Mouse (Mus musculus): ENCODE data around the gene Dnah7c.
"Not testable (repeated sequence)": the region's sequence is repeated elsewhere in the genome, so short reads cannot be mapped to it uniquely, and the experiment has no call there.

Dnah7c gene

DNA sequence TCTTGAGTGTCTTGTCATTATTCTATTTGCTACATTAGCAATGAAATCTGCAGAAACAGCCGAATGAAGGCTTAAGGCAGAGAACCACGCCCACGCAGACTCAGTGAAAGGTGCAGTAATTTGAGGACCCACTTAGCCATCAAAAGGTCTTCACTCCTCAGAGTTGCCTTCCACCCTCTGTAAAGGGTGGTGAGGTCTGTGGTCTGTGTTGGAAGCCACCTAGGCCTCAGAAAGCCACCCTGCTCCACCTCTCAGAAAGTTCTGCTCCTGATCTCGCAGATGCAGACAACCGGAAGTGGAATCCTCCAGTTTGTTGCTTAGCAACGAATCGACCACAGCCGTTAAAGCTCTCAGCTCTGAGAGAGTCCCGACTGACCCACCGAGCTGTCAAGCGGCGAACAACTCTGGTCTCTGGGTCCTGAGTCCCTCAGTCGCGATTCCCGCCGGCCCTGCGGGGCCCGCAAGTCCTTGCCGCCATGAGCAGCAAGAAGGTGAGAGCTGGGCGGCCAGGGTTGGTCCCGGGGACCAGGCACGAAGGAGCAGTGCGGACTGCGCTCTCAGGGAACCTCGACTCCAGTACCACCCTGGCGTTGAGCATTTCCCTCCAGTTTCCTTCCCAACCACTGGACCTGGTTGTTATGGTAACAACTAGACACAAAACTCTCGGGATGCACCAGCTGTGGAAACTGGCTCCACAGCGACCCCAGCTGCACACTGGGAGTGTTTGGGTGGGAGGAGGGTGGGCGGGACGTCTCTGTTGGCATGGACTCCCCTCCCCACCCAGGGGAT, at the start of gene Dnah7c:
TSS of gene Dnah7c (plus strand) at position 456 of the 789 bp plus-strand sequence.
- DNase-seq: no peak

DNA sequence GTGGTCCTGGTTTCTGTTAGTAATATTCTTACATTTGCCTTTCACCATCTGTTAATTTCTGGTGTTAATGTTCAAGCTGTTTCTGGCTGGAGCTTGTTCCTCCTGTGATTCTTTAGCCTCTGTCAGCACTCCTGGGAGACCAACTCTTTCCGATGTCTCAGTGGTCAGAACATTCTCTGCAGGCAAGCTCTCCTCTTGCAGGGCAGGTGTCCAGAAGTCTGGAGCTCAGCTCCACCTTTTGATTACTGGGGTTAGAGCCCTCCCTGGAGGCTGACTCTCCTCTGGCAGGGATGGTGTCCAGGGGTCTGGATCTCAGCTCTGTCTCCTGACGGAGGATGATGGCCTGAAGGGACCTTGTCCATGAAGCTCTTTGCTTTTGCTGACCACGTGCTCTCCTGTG, 44.8 kb upstream of the Dnah7c start:
- DNase-seq: not testable (repeated sequence)

- DNase-seq: not testable (repeated sequence)
These were observed 30.6 kb upstream of the Dnah7c start for GRCm38 (mm10) chr1:46394681-46395297.

DNA sequence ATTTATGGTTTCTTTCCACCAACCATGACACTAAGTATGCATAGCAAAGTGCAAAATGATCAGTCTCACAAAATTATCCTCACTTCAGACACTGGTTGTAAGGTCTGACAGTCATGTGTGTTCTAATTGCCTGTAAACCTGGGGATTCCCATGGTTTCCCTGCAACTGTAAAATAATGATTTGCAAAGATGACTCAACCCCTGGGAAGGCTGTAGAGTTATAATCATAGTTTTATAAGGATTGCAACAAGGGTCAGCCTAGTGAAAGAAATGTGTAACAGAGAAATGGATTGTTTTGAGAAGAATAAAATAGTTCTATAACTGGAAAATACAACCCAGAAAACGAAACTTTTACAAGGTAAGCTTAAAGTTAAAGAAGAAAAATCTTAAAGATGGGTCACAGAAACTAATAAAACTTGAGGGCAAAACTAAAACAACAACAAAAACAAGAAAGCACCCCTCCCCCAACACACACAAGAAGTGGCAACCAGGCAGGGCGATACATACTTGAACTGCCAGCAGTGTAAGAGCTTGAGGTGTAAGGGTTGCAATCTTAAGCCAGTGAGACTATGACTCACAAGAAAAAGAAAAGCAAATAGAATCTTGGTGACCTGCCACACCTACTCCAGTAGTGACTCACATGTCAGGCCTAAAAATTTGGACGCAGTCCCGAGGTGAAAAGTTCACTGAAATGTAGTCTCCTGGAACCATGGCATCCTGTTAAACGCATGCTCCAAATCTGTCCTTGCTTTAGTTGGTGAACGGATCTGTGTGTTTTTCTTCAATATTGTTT, 16.9 kb upstream of the Dnah7c start:
- peak; percentile 86 for DNase-seq

DNA sequence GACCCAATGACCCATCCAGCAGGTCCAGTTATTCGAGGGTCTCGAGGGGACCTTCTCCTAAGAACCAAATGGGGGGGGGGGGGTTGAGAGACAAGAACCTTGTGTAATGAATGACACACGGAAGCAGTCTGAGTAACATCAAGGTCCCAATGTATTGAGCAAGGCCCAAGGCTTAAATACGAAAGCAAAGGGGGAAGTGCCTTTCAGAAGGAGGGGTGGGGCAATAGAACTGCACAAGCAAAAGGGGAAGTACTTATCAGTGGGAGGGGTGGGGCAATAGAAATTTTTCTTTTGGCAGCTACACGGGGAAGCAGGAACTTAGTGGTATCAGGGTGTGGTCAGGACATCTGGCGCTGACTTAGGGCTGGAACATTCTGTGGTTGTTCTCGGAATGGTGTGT, 10.6 kb upstream of the Dnah7c start:
- DNase-seq: not testable (repeated sequence)

GRCm38 (mm10) chr1:46416946-46417345, 8.4 kb upstream of the Dnah7c start:
- DNase-seq: peak; percentile 17

- not testable (repeated sequence) for DNase-seq
These were observed 6.4 kb upstream of the Dnah7c start for GRCm38 (mm10) chr1:46418966-46419365.

DNA sequence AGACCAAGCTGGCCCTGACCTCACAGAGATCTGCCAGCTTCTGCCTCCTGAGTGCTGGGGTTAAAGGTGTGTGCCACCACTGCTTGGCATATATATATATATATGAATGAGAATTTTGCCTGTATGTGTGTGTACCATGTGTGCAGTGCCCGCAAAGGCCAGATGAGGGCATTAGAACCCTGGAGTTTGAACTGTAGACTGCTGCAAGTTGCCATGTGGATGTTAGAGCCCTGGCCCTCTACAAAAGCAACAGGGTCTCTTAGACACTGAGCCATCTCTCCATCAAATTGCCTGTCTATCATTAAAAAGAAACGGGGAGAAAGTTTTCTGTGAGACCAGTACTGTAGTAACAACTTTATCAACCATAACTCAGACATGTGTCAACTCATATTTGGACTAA, 3.0 kb downstream of the Dnah7c start:
- DNase-seq: no peak

DNA sequence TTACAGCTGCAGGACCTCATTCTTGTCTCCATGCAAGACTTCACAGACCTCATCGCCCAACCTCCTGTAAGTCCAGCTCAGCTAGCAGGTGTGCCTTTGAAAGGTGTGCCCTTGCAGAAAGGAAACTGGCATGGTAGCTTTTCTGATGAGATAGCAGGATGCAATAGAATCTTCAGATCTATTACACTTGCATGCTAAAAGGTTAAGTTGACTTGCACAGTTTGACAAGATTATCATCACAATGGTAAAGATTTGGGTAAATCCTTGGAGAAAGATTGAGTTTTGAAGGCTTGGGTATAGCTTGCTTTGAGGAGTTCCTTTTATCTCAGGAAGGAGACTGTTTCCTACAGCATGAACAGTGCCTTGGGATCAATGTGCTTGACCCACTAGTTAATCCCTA, 89.3 kb downstream of the Dnah7c start:
- not testable (repeated sequence) for DNase-seq

- DNase-seq: no peak
These were observed 95.6 kb downstream of the Dnah7c start for GRCm38 (mm10) chr1:46521032-46521431.

DNA sequence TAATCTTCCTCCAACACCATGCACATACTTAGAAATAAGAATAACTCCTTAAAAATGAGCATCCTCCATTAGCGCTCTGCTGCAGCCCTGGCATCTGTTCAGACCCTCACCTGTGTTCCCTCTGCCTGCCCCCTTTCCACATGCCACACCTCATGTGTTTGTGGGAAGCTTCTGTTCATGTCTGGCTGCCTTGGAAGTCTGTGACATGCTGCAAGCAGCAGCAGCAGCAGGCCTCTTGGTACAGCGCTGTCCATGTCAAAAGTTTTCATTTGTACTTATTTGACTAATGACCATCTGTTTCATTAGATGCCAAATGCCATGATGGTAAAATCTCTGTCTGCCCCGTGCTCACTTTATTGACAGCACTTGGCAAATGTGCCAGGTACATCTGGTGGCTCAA, 101.1 kb downstream of the Dnah7c start:
- DNase-seq: not testable (repeated sequence)

GRCm38 (mm10) chr1:46544812-46545421, 119.5 kb downstream of the Dnah7c start:
- DNase-seq: no peak

- peak; percentile 2 for DNase-seq
These were observed 155.0 kb downstream of the Dnah7c start for GRCm38 (mm10) chr1:46580385-46580784.

DNA sequence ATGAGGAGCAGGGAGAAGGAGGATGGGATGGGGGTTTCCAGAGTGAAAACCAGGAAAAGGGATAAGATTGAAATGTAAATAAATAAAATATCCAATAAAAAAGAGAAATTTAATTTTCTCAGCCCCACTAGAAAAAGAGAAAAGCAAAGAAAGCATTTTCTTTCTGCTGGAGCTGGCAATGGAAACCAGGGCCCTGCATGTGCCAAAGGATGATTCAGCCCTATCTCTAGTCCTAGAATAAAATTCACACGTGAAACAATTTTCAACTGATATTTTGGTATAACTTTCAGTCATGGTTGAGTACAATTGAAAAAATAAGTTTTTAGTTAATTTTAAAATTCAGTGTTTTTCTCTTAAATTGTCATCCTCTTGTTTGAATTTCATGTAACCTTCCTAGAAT, 168.4 kb downstream of the Dnah7c start:
- not testable (repeated sequence) for DNase-seq

GRCm38 (mm10) chr1:46596343-46596742, 171.0 kb downstream of the Dnah7c start:
- not testable (repeated sequence) for DNase-seq

- DNase-seq: no peak
These were observed 194.9 kb downstream of the Dnah7c start for GRCm38 (mm10) chr1:46620331-46620730.

DNA sequence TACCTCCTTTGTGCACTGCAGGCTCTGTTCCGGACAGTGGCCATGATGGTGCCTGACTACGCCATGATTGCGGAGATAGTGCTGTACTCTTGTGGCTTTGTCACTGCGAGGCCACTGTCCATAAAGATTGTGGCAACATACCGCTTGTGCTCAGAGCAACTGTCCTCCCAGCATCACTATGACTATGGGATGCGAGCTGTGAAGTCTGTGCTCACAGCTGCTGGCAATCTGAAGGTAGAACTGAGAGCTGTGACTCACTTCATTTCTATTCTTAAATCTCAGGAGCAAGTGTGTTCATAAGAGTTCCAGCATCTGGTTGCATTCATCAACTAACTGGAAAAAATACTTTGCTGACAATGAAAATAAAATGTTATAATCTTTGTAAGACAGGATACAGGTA, 200.5 kb downstream of the Dnah7c start:
- not testable (repeated sequence) for DNase-seq

DNA sequence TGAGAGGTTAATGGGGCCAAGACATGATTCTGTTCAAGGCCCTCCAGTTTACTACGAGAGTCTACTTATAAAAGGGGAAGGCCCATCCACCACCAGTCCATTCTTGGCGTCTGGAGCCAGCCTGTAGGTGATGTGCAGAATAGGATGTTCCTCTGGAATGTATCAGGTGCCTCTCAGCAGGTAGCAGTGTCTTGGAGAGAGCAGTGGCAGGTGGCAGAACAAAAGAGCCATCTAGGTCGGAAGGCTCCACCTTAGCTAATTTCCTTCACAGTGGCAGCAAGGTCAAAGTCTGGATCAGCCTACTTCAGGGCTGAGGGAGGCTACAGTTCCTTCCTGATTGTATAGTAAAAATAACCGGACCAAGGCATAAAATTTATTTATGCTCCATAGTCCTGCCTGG, 224.4 kb downstream of the Dnah7c start:
- DNase-seq: not testable (repeated sequence)

GRCm38 (mm10) chr1:46652721-46653120, 227.3 kb downstream of the Dnah7c start:
- not testable (repeated sequence) for DNase-seq

DNA sequence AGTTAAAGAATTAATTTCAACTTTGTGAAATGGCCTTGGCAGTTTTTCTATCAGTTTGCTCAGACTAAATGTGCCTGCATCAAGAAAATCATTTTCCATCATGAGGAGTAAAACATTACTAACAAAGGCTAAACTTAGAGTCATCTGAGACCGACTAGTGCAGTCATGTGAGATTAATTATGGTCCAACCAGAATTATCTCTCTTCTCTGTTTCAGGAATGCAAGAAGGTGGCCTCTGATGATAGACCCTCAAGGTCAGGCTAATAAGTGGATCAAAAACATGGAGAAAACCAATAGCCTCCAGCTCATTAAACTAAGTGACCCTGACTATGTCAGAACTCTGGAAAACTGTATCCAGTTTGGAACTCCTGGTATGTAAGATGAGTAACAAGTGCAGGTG, 299.4 kb downstream of the Dnah7c start:
- DNase-seq: not testable (repeated sequence)

- DNase-seq: no peak
These were observed 299.9 kb downstream of the Dnah7c start for GRCm38 (mm10) chr1:46725266-46725665.

- DNase-seq: not testable (repeated sequence)
These were observed 300.3 kb downstream of the Dnah7c start for GRCm38 (mm10) chr1:46725719-46726118.

DNA sequence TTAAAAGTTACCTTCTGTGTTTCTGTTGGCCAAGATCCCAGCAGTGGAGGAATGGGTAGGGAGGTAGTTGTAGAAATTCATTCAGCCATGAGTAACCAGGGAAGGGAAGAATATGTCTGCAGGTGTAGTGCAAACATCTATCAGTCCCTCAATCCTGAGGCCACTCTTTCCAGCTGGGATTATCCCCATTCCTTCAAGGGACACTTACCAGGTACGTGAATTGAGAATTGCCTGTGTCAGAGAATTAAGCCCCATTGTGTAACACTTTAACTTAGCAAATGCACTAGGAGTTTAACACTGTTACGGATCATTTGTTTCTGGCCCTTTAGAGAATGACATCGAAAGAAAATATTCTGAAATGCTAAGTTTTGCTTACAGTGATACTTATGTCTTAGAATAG, 304.3 kb downstream of the Dnah7c start:
- not testable (repeated sequence) for DNase-seq

Measured in lung, postnatal 36 days (tissue).